Comparison of ENCODE assay signal across 19 mouse cellular contexts in genomic region chr16:7140909-7141308, GRCm38 (mm10).
A peak's percentile ranks its signal among the peaks of the same experiment; 100 is the strongest.
DNase-seq lines count a peak whose midpoint lies in the region; ATAC-seq and TF ChIP-seq lines count a peak whose summit lies in the region.
"Had no signal": no experiment of that assay in that cellular context is flagged by ENCODE, and none has a peak within 500 bp of the region (broad histone marks: within the 10 kb centered on the region; RNA-seq: fewer than 3 reads in every experiment).

No protein-coding gene starts in this region.

- peak; percentile 58; the same call in 1 of the 2 replicates for ATAC-seq in heart, embryonic 16.5 days (replicated peaks; ENCODE audit: extremely low read depth, insufficient read depth, low FRiP score)
- ATAC-seq in neural tube, embryonic 14.5 days (ENCODE audit: low read depth) = no peak
- no peak for ATAC-seq in CD4-positive, CD25-positive, alpha-beta regulatory T cell, adult 4 months
- no peak for ATAC-seq in erythroblast, adult 5-6 weeks (replicated peaks; ENCODE audit: low FRiP score, poor library complexity, severe bottlenecking)
- ATAC-seq: inflammation-experienced regulatory T-cells, adult 6 months; liver, postnatal 0 days had no signal

- no peaks in the 10 kb centered on the region for H3K36me3 ChIP-seq in heart, adult 2 months (ENCODE audit: control insufficient read depth, insufficient read depth, low read length)
- no peaks in the 10 kb centered on the region for H3K36me3 ChIP-seq in heart, embryonic 16.5 days (ENCODE audit: control insufficient read depth, insufficient read depth)
- no peaks in the 10 kb centered on the region for H3K36me3 ChIP-seq in neural tube, embryonic 14.5 days (ENCODE audit: control insufficient read depth, insufficient read depth, low read length)
- H3K36me3 ChIP-seq: embryonic facial prominence, embryonic 15.5 days; G1E; neural tube, embryonic 12.5 days had no signal

- 45% methylated on average over 8 of the region's 8 CpGs for WGBS in heart, adult 2 months
- 27% methylated on average over 8 of the region's 8 CpGs for WGBS in heart, embryonic 16.5 days
- WGBS in neural tube, embryonic 14.5 days = 56% methylated on average over 8 of the region's 8 CpGs

- no peaks in the 10 kb centered on the region for H3K9me3 ChIP-seq in heart, embryonic 16.5 days (replicated peaks; ENCODE audit: control insufficient read depth, low read length)
- H3K9me3 ChIP-seq in neural tube, embryonic 14.5 days (ENCODE audit: control insufficient read depth, low read length) = no peaks in the 10 kb centered on the region
- H3K9me3 ChIP-seq: embryonic facial prominence, embryonic 15.5 days; neural tube, embryonic 12.5 days had no signal

- H3K9ac ChIP-seq in heart, adult 2 months (ENCODE audit: low read depth, low read length) = no peak overlapping the region
- H3K9ac ChIP-seq in heart, embryonic 16.5 days (ENCODE audit: low read length) = no peak overlapping the region
- H3K9ac ChIP-seq in neural tube, embryonic 14.5 days (replicated peaks; ENCODE audit: low read depth, low read length) = no peak overlapping the region
- H3K9ac ChIP-seq: embryonic facial prominence, embryonic 15.5 days; liver, postnatal 0 days; neural tube, embryonic 12.5 days had no signal

- TF ChIP-seq POLR2A in heart, adult 2 months (IDR thresholded peaks at IDR 0.05; ENCODE audit: insufficient read depth, low read depth, low read length) = no peak

- peak overlapping the region; percentile 28 for H3K27ac ChIP-seq in heart, adult 2 months
- peak overlapping the region; percentile 32 for H3K27ac ChIP-seq in left cerebral cortex, adult 2 months
- no peak overlapping the region; the same call in 1 of the 2 replicates for H3K27ac ChIP-seq in heart, embryonic 16.5 days (ENCODE audit: low read length)
- H3K27ac ChIP-seq in neural tube, embryonic 14.5 days (ENCODE audit: low read depth, low read length) = peak overlapping the region; percentile 71
- H3K27ac ChIP-seq: embryonic facial prominence, embryonic 15.5 days; neural tube, embryonic 12.5 days; stomach, postnatal 0 days had no signal

- no peaks in the 10 kb centered on the region for H3K79me2 ChIP-seq in heart, adult 2 months (replicated peaks; ENCODE audit: control insufficient read depth, insufficient read depth, low read length)

- no peaks in the 10 kb centered on the region for H3K27me3 ChIP-seq in heart, adult 2 months (ENCODE audit: control insufficient read depth, insufficient read depth, low read length)
- peaks cover 7% of the 10 kb centered on the region; the same call in 1 of the 2 replicates for H3K27me3 ChIP-seq in heart, embryonic 16.5 days (ENCODE audit: control insufficient read depth, insufficient read depth, low read length)
- H3K27me3 ChIP-seq in neural tube, embryonic 14.5 days (ENCODE audit: control insufficient read depth, insufficient read depth, low read length) = no peaks in the 10 kb centered on the region
- H3K27me3 ChIP-seq: embryonic facial prominence, embryonic 15.5 days; neural tube, embryonic 12.5 days had no signal

- intact Hi-C loops in heart, adult 2 months (cut with DNase I) = no loop called here
- intact Hi-C loops in heart, postnatal 36 days (cut with DNase I) = loop anchor here (5.0 kb wide), 1 partner anchor 94 kb away; no protein-coding TSS in a partner anchor
- intact Hi-C loops in left cerebral cortex, adult 2 months (cut with DNase I) = no loop called here
- intact Hi-C loops in left cerebral cortex, postnatal 10 days (cut with DNase I) = no loop called here

- peak; percentile 81 for TF ChIP-seq EP300 in heart, adult 2 months (IDR thresholded peaks at IDR 0.05; ENCODE audit: insufficient read depth, low read depth, low read length)

- H3K4me2 ChIP-seq in heart, embryonic 16.5 days (ENCODE audit: low read depth, low read length) = peak overlapping the region; percentile 18
- H3K4me2 ChIP-seq in neural tube, embryonic 14.5 days (ENCODE audit: low read depth, low read length) = no peak overlapping the region
- H3K4me2 ChIP-seq: embryonic facial prominence, embryonic 15.5 days; neural tube, embryonic 12.5 days had no signal

- no peak for DNase-seq in heart, adult 2 months
- no peak for DNase-seq in heart, postnatal 36 days
- DNase-seq in left cerebral cortex, adult 2 months (ENCODE audit: extremely low spot score in 1 of 2, low spot score in 2 of 2) = no peak
- no peak for DNase-seq in left cerebral cortex, postnatal 10 days (ENCODE audit: extremely low spot score in 1 of 2, low spot score in 2 of 2)
- DNase-seq: adrenal gland, adult 2 months; cerebellum, adult 8-10 months; gastrocnemius, postnatal 36 days; liver, postnatal 0 days; right cerebral cortex, postnatal 14 days; thymus, postnatal 25 days had no signal

- no peaks in the 10 kb centered on the region for H3K4me1 ChIP-seq in heart, adult 2 months (ENCODE audit: control insufficient read depth, insufficient read depth, low read length)
- peaks cover 3% of the 10 kb centered on the region; the same call in 1 of the 2 replicates for H3K4me1 ChIP-seq in heart, embryonic 16.5 days (ENCODE audit: control insufficient read depth, insufficient read depth, low read length)
- peaks cover 21% of the 10 kb centered on the region; the same call in 1 of the 2 replicates for H3K4me1 ChIP-seq in neural tube, embryonic 14.5 days (ENCODE audit: control insufficient read depth, insufficient read depth, low read length)
- H3K4me1 ChIP-seq: embryonic facial prominence, embryonic 15.5 days had no signal

- TF ChIP-seq CTCF in heart, adult 2 months (IDR thresholded peaks at IDR 0.05) = no peak
- TF ChIP-seq CTCF in left cerebral cortex, adult 2 months (IDR thresholded peaks at IDR 0.05) = no peak

- H3K4me3 ChIP-seq in heart, adult 2 months = no peak overlapping the region
- H3K4me3 ChIP-seq in left cerebral cortex, adult 2 months = no peak overlapping the region
- no peak overlapping the region for H3K4me3 ChIP-seq in heart, embryonic 16.5 days (ENCODE audit: low read length)
- no peak overlapping the region for H3K4me3 ChIP-seq in neural tube, embryonic 14.5 days (ENCODE audit: low read depth, low read length)
- H3K4me3 ChIP-seq: embryonic facial prominence, embryonic 15.5 days; neural tube, embryonic 12.5 days had no signal
